Mouse (Mus musculus) layer of hippocampus, postnatal 14 days (tissue): Measurements from ENCODE around the gene Rpl27. TPM values are rescaled to one million over a fixed set of nuclear protein-coding genes. Genes with fewer than 3 reads are reported as not detected.
"Not testable (repeated sequence)": the region's sequence is repeated elsewhere in the genome, so short reads cannot be mapped to it uniquely, and the experiment has no call there.

ENCODE experiments used
- DNase-seq, 2 experiments: peaks; one replicate each; pipeline ENCODE4 v3.0.0; 2021 to 2022; ENCODE audit warnings: low spot score in 2 of 2, mixed read lengths in 1 of 2
- long read RNA-seq, 2 experiments: library from polyadenylated mRNA; stranded (forward); transcript quantifications; one replicate each; pipeline ENCODE4 v2.0.0; 2021
- total RNA-seq, 2 experiments: library from RNA; stranded (reverse); gene quantifications; 2 replicates each; pipeline ENCODE4 v1.2.3; 2021

The Rpl27 gene
- 10 to 100 TPM; 45.9 to 49.9 TPM for total RNA-seq
- long read RNA-seq, experiment 1, transcript Rpl27-201 (5 exons, 614 nt) = major isoform, 25 of 49 reads
- long read RNA-seq, experiment 1, transcript Rpl27-202 (4 exons, 732 nt) = minor isoform, 14 of 49 reads
- long read RNA-seq, experiment 1, partial matches to known transcripts = 2 of 49 reads
- long read RNA-seq, experiment 1, other reads (novel, unspliced or antisense) = 4 of 49 reads
- long read RNA-seq, experiment 2, transcript Rpl27-201 (5 exons, 614 nt) = major isoform, 65 of 100 reads
- long read RNA-seq, experiment 2, transcript Rpl27-202 (4 exons, 732 nt) = minor isoform, 31 of 100 reads
- long read RNA-seq, experiment 2, partial matches to known transcripts = 1 of 100 reads
- long read RNA-seq, experiment 2, other reads (novel, unspliced or antisense) = 2 of 100 reads

DNA sequence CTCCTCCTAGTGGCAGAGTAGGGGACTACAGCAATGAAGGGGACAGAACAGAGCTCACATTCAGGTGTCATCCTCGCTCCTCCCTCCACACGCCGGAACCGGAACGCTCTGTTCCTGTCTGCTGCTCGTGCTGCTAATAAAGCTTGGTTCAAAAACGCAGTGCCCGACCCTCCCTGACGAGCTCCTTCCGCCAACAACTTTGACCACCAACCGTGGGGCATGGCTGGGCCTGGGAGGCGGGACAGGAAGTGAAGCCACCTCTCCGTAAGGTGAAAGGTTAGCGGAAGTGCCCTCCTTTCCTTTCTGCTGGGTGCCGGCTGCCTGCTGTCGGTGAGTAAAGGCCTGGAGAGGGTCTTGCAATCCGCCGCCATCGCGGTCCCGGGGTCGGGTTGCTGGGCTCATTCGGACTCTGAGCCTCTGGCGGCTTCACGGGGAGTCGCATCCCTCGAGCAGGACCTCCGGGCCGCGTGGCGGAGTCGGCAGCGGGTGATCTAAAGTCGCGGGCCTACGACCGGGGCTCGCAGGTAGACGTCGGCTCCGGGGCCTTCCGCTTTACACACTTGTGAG lies at the start of gene Rpl27:
Rpl27 (plus strand) TSS at position 172 of the 567 bp plus-strand sequence.
- DNase-seq = peak; percentile 93 to 99

DNA sequence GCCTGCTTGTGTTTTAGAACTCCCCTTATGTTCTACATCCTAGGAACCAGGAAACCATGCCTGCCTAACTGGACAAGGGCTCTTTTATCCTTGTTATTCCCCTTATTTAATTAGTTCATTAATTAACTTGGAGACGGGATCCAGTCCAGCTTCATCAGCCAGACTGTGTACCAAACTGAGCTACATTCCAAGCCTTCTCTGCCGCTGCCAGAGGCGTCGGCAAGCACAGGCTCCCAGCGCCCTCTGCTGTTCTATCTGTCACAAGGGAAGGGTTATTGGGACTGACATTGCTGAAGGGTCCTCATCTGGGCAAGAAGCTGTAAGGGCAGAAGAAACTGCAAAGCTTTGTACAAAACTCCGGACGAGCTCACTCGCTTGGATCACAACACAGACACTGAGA lies 47.0 kb upstream of the Rpl27 start:
- DNase-seq = peak; percentile 76 to 92

DNA sequence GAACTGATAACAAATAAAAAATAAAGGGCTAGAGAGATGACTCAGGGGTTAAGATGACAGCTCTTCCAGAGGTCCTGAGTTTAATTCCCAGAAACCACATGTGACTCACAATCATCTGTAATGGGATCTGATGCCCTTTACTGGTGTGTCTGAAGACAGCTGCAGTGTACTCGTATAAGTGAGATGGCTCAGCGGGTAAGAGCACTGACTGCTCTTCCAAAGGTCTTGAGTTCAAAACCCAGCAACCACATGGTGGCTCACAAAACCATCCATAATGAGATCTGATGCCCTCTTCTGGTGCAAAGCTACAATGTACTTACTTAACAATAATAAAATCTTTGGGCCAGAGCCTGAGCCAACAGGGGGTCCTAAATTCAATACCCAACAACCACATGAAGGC lies 26.8 kb upstream of the Rpl27 start:
- no peak for DNase-seq

DNA sequence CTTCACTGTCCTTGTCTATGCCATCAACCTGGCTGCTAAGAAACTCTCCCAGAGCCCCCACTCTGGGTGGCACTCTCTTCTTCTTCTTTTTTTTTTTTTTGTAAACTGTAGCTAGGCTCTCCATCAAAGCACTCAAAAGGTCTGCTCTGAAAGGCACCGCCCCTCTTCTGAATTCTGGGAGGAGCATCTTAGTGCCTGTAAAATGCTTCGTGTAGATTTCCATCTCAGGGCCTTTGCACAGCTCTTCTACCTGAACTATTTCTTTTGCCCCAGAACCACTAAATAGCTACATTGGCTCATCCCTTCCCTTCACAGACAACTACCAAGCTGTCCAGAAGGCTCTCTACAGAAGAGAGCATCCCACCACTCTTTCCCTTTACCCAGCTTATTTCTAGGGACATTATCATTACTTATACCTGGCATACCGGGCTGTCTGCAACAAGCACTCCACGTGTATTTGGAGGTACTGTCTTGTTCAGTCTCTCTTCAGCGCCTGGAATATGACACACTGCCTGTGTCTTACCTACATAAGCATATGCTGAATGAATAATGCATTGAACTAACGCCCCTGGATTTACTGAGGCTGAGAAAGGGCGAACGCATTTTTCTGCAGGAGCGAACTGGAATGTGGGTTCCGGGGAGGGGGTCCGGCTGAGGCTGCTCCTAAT lies 25.5 kb upstream of the Rpl27 start:
- DNase-seq = no peak

DNA sequence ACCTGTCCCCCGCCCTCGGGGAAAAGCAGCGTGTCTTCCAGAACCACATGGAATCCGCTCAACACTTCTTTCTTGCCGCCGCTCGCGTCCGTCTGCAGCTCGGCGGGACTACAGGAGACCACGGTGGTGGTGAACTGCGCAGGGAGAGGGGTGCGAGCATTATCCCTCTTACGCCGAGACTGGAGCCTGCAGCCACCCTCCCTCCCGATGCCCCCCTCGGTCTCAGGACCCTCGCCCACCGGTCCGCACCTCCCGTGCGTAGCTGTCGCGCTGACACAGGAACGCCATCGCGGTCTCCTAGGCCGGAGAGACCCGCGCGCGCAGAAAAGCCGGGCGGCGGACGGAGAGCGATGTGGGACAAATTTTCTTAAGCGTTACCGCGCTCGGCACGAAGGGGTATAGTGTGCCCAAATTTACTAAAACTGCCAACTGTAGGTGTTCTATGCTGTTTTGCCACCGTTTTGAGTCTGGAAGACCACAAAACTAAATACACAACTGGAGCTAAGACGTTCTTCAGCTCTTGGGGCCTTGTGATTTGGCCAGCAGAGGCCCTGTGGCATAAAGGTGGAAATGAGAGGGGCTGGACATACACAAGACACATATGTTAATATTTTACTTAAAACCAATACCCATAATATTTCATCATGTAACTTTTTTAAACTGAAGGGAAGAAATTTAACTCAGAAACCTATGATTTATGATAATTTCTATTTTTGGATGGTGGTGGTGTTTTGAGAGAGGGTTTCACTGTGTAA lies 24.8 kb upstream of the Rpl27 start, which contains the start of gene Aarsd1:
Aarsd1 (minus strand) TSS at position 515 of the 755 bp plus-strand sequence.
- DNase-seq = peak; percentile 90 to 91

DNA sequence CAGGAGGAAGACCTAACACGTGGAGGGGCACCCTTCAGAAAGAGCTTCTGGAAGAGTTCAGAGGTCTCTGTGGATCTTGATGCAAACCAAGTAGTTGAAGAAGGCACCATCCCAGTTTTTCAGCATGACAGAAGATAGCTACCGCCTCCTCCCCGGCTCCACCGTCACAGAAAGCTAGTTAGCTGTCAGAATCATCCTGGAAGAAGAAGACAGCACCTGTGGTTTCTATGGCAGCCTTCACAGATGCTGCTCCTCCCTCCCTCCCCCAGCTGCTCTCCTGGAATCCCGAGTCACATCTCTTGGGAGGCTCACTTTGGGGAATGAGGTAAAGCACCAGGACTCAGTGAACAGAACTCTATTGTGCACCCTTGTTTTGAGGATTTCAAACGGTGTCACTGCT lies 23.1 kb upstream of the Rpl27 start:
- no peak for DNase-seq

DNA sequence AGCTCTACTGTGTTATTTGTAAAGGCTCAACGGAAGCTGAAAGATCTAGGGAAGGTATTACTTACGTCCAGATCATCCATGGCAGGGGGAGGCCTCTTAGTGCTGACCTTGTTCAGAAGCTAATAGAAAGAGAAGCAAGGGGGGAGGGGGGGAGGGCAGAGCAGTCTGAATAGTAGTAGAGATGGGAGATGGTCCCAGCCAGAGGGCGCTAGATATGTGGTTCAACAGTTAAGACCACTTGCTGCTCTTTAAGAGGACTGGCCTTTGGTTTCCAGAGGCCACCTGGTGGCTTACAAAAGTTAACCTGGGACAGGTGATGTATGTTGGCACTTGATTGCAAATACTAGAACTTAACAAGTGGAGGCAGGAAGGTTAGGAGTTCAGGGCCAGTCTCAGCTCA lies 22.5 kb upstream of the Rpl27 start:
- no peak for DNase-seq

DNA sequence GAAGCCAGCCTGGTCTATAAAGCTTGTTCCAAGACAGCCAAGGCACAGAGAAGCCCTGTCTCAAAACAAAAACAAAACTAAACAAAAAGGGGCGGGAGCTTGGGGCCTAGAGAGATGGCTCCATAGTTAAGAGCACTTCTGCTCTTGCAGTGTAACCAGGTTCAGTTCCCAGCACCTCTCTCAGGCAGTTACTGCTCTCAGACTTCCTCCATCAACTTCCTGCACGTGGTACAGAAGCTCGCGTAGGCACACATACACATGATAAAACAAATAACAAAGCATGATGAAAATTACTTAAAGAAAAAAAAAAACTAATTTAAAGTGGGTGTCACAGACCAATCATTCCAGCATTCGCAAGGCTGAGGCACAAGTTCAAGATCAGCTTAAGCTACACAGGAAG lies 21.9 kb upstream of the Rpl27 start:
- no peak for DNase-seq

DNA sequence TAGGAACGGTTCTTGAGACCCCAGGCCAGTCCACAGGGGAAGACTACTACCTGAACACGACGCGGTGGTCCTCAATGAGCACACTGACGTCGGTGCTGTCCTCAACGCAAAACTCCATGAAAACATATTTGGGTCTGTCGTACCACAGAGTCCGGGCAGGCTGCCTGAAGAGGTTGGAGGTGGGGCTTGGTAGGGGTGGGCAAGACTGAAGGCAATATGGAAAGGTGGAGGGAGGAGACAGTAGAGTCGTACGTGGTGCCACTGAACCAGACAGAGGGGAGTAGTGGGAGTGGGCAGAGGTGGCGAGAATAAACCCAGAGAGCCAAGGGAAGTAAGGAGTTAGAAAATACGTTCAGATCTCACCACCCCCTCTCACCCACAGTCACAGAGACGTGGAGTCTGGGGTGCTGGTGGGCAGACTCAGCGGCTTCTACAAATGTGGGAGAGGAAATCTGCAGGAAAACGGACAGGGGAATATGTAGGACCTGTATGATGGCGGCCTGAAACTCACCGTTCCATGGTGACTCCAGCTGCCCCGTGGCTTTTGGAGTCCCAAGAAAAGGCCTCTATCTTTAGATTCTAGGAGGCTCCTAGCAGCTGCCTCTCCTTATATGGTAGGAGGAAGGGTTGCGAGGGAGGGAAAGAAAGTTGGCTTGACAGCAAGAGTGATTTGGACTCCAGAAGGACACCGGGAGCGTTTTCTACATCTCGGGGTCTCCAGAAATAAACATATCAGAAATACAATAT lies 17.8 kb upstream of the Rpl27 start, which contains the start of gene Gm27029:
Gm27029 (minus strand) TSS at position 692 of the 747 bp plus-strand sequence.
- DNase-seq = no peak

DNA sequence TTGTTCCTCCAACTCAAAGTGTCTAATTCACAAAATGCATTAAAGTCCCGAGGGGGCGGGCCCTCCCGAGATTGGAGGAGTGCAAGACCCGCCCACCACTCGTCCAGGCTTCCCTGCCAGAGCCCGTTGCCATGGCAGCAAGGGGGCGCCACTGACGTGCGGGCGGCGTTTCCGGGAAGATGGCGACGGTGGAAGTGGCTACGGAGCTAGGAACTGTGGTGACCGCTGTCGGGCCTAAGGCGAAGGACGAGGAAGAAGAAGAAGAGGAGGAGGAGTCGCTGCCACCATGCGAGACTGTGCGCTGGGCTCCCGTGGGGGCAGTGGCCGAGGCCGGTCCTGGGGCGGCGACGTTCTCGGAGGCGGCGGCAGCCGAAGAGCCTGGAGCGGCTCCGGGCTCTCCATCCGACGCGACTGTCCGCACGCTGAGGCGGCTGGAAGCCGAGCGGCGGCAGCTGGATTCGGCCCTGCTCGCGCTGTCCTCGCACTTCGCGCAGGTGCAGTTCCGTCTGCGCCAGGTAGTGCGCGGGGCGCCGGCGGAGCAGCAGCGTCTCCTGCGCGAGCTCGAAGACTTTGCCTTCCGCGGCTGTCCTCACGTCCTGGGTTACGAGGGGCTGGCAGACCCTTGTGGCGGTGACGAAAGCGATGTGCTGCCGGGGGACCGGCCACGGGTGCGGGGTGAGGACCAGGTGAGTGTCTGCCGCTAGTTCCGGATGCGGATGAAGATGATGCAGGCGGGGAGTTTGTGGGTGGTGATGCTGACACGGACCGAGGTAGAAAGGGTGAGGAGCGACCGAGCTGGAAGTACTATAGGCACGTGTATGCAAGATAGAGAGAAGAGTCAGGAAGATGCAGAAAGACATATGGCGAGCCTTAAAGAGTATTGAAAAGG lies 16.9 kb upstream of the Rpl27 start, which contains the start of the genes Rundc1 and Ptges3l:
Rundc1 (plus strand) TSS at position 161 of the 889 bp plus-strand sequence.
Ptges3l (minus strand) TSS at position 409 of the 889 bp plus-strand sequence.
- DNase-seq = peak; percentile 94 to 98

DNA sequence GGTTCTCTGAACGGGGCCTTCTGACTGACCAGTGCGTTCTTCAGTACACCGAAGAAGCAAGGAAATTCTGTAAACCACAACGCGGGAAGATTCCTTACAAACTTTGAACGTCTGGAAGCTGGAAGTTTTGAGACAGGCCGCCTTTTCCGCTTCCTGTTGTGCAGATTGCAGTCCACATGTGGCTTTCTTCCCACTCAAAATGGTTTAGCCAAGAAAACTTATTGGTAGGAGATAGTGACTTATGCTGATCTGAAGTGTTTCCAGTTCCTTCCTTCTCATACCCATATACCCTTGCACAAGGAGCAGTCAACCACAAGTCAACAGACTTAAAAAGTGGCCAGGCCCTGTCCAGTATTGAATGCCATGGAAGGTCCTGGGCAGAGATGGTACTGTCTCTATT lies 15.9 kb upstream of the Rpl27 start:
- no peak for DNase-seq

DNA sequence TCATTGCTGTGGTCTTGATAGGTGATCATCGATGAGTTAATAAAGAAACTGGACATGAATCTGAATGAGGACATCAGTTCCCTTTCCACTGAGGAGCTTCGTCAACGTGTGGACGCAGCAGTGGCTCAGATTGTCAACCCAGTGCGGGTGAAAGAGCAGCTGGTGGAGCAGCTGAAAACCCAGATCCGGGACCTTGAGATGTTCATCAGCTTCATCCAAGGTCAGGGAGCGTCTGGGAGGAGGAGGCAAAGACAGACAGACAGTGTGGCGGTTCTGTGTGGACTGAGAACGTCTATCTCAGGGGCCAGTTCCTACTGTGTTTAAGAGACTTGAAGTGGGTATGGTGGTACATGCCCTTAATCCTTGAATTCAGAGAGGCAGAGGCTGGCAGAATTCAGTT lies 10.8 kb upstream of the Rpl27 start:
- DNase-seq = no peak

DNA sequence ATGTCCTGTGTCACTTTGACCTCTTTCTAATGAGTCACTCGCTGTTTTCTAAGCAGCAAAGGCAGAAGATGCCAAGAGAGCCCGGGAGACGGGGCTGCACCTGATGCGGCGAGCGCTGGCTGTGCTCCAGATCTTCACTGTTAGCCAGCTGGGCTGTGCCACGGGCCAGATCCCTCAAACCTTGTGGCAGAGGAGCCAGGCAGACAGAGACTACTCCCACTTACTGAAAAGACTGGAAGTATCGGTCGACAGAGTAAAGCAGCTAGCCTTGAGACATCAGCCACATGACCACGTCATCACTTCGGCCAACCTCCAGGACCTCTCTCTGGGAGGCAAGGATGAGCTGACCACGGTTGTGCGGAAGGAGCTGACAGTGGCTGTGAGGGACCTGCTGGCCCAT lies 8.7 kb upstream of the Rpl27 start:
- DNase-seq = no peak

DNA sequence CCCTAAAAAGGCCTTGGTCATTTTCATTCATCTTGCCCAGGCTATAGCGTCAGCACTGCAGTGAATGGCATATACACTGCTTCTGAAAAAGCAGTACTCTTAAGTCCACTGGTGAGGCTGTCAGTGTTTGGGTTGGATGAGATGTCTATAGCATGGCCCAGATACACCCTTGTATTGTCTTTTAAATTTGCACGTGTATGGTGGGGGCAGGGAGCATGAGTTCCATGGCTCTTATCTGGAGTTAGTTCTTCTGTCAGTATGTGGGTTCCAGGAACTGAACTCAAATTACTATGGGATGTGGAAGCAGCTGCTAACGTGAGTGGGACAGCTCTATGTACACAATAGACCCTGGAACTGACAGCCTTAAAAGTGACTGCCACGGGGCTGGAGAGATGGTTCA lies 6.3 kb upstream of the Rpl27 start:
- no peak for DNase-seq

DNA sequence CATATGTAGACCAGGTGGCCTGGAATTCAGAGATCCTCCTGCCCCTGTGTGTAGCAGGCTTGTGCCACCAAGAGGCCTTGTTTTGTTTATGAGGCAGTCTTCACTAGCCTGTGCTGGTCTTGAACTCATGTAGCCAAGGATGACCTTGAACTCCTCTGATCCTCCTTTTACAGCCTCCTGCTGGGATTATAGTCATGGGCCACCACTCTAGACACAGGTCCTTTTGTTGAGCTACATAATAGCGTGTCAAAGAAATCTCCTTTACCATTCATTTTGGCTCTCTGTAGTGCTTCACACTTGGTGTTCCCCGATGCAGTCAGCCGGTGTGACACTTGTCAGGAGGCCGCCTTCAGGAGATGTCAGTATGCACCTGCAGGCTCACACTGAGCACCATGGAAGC lies 5.2 kb upstream of the Rpl27 start:
- no peak for DNase-seq

DNA sequence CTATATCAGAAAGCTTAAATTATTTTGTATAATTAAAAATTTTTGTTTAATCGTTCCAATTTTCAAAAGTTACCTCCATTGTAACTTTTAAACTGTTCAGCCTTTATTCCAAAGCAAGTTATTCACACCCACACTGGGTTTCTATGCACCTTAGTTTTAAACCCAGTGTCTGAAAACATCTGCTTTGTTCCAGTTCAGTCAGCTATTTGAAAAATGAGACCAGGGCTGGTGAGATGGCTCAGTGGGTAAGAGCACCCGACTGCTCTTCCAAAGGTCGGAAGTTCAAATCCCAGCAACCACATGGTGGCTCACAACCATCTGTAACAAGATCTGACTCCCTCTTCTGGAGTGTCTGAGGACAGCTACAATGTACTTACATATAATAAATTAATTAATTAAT lies 4.1 kb upstream of the Rpl27 start:
- not testable (repeated sequence) for DNase-seq

DNA sequence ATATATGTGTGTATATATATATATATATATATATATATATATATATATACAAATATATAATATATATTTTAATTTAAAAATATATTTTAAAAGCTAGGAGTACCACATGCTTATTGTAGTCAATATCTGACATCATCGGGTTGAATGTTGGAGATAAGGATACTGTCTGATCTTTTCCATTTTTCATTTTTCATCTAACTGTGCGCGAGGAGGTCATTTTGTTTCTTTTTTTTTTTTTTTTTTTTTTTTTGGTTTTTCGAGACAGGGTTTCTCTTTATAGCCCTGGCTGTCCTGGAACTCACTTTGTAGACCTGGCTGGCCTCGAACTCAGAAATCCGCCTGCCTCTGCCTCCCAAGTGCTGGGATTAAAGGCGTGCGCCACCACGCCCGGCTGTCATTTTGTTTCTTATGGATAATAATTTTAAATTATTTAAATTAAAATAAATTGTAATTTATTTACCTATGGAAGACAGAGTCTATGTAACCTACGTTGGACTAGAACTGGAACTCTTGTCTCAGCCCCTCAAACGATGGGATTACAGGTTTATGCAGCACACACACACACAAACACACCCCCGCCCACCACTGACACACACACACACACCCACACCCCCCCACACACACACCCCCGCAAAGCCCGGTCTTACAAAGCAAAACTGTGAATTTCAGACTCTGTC lies 510 bp upstream of the Rpl27 start:
- not testable (repeated sequence) for DNase-seq

DNA sequence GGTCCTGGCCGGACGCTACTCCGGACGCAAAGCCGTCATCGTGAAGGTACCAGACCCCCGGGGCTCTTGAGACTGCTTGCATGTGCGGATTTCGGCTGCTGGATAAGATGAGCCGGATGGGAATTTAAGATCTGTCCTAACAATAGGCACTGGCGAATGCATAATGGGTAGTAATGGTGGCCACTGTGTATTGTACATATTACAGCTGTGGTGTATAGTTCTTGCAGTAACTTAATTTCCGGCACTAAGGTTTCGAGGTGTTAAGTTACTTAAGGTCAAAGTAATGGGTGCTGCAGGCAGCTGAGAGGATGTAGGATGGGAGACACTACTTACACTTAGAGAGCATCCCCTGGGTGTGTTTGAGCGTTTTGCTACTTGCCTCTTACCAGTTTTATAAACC lies 662 bp downstream of the Rpl27 start:
- no peak for DNase-seq

DNA sequence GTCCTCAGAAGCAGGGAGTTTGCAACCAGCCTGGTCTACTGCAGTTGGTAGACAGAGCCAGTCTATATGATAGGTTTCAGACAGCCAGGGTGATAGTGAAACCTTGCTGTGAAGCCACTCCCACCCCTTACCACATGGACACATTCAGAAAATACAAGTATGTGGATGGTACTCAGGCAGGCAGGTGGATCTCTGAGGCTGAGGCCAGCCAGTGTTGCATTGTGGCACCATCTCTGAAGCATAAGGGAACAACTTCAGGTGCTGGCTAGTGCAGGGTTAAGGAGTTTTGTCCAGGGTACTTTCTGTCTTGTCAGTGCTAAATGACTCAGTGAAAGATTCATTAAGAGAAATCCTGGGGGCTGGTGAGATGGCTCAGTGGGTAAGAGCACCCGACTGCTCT lies 4.2 kb downstream of the Rpl27 start:
- DNase-seq = no peak
